In genomic region chr3:96902336-96902999, GRCm38 (mm10) we compare ENCODE assay signal across 16 mouse cellular contexts. TPM values are rescaled to one million over a fixed set of nuclear protein-coding genes. Genes with fewer than 3 reads are reported as not detected.
"Had no signal": no experiment of that assay in that cellular context is flagged by ENCODE, and none has a peak within 500 bp of the region (broad histone marks: within the 10 kb centered on the region; RNA-seq: fewer than 3 reads in every experiment).

No protein-coding gene starts in this region.

- ATAC-seq: midbrain, embryonic 13.5 days had no signal

- H3K4me3 ChIP-seq: left cerebral cortex, adult 2 months; limb, embryonic 15.5 days; midbrain, embryonic 13.5 days had no signal

- H3K4me2 ChIP-seq: limb, embryonic 15.5 days; midbrain, embryonic 13.5 days had no signal

- H3K9me3 ChIP-seq: limb, embryonic 15.5 days; midbrain, embryonic 13.5 days had no signal

- DNase-seq: kidney, postnatal 4 days; lung, adult 18-20 months; lung, postnatal 36 days; right cerebral cortex, postnatal 14 days; thymus, postnatal 4 days had no signal

- H3K9ac ChIP-seq: limb, embryonic 15.5 days; midbrain, embryonic 13.5 days had no signal

- H3K27ac ChIP-seq: kidney, postnatal 0 days; left cerebral cortex, adult 2 months; limb, embryonic 15.5 days; midbrain, embryonic 13.5 days had no signal

RNA-seq across cellular contexts. Expression of gene Gja5, which starts 2.0 kb away (rescaled TPM):
- total RNA-seq: megakaryocyte progenitor cell, adult 5-6 weeks had no signal

RNA-seq across cellular contexts. Expression of gene Gja8, which starts 23.4 kb away (rescaled TPM):
- total RNA-seq: layer of hippocampus, postnatal 25 days; left cerebral cortex, adult 2 months; left cerebral cortex, postnatal 25 days; megakaryocyte progenitor cell, adult 5-6 weeks had no signal
- polyA plus RNA-seq: intestine, embryonic 14.5 days; limb, embryonic 11.5 days; limb, embryonic 15.5 days; lung, embryonic 16.5 days; midbrain, embryonic 13.5 days; stomach, embryonic 16.5 days had no signal
